Mouse (Mus musculus): Measurements from ENCODE around the gene Cdc42bpg. TPM values are rescaled to one million over a fixed set of nuclear protein-coding genes. Genes with fewer than 3 reads are reported as not detected.

The Cdc42bpg gene
- polyA plus RNA-seq, 1 experiment from 2014 or later: 0.64 TPM

- Histone ChIP-seq H3K27ac (ENCODE audit: low read length) (no peak overlapping the region), H3K4me2 (ENCODE audit: low read depth, low read length) (no peak overlapping the region), H3K27me3 (ENCODE audit: control insufficient read depth, insufficient read depth, low read length) (no peaks in the 10 kb centered on the region), H3K4me3 (ENCODE audit: low read length) (no peak overlapping the region), H3K9me3 (replicated peaks; ENCODE audit: control insufficient read depth, low read length) (no peaks in the 10 kb centered on the region), H3K9ac (ENCODE audit: low read length) (no peak overlapping the region), H3K36me3 (ENCODE audit: control insufficient read depth, insufficient read depth) (no peaks in the 10 kb centered on the region), H3K4me1 (ENCODE audit: control insufficient read depth, insufficient read depth, low read length) (peaks cover 24% of the 10 kb centered on the region)
- 87% methylated on average over 13 of the region's 13 CpGs for WGBS
- no peak for ATAC-seq (replicated peaks; ENCODE audit: extremely low read depth, insufficient read depth, low FRiP score)
Observed at GRCm38 (mm10) chr19:6273998-6274608, 32.2 kb upstream of the Cdc42bpg start.

DNA sequence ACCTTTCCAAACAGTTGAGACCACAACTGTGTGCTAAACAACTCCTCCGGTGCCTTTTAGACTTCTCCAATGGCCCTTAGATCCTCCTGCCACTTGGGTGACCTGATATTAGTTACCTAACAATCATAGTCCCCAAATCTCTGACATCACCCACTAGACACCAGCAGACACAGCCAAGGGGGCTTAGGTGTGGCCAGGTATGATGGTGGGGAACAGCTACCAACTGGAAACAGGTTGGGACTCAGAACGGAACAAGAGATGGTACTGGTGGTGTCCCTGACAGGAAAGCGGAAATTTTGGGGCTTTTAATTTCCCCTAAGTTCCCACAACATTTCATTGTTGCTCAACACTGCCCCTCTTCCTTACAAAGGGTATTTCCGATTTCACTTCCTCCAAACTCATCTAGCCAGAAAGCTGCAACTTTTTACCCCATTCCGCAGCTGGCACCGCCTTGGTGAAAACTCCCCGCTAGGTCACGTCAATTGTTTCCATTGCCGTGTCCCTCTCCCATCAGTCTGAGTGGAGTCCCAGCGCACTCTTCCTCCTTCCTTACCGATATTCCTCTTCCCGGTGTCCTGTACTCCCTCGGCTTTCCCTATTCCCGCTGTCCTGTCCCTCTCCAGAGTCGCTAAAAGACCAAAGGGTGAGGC is 30.4 kb upstream of the Cdc42bpg start:
- Histone ChIP-seq H3K9ac (ENCODE audit: low read length) (peak overlapping the region; percentile 74), H3K27me3 (ENCODE audit: control insufficient read depth, insufficient read depth, low read length) (no peaks in the 10 kb centered on the region), H3K4me2 (ENCODE audit: low read depth, low read length) (peak overlapping the region; percentile 98), H3K4me3 (ENCODE audit: low read length) (peak overlapping the region; percentile 78), H3K9me3 (replicated peaks; ENCODE audit: control insufficient read depth, low read length) (no peaks in the 10 kb centered on the region), H3K27ac (ENCODE audit: low read length) (peak overlapping the region; percentile 82), H3K36me3 (ENCODE audit: control insufficient read depth, insufficient read depth) (peaks cover 3% of the 10 kb centered on the region; the same call in 1 of the 2 replicates), H3K4me1 (ENCODE audit: control insufficient read depth, insufficient read depth, low read length) (peaks cover 41% of the 10 kb centered on the region)
- WGBS: 13% methylated on average over 15 of the region's 15 CpGs
- peak; percentile 1; the same call in 1 of the 2 replicates for ATAC-seq (replicated peaks; ENCODE audit: extremely low read depth, insufficient read depth, low FRiP score)

- Histone ChIP-seq H3K27ac (ENCODE audit: low read length) (peak within 1 kb of the TSS; percentile 86), H3K4me2 (ENCODE audit: low read depth, low read length) (peak within 1 kb of the TSS; percentile 98), H3K9me3 (replicated peaks; ENCODE audit: control insufficient read depth, low read length) (no peaks in the 10 kb centered on the region), H3K36me3 (ENCODE audit: control insufficient read depth, insufficient read depth) (peaks cover 10% of the 10 kb centered on the region), H3K4me3 (ENCODE audit: low read length) (peak within 1 kb of the TSS; percentile 78), H3K27me3 (ENCODE audit: control insufficient read depth, insufficient read depth, low read length) (no peaks in the 10 kb centered on the region), H3K9ac (ENCODE audit: low read length) (peak within 1 kb of the TSS; percentile 81), H3K4me1 (ENCODE audit: control insufficient read depth, insufficient read depth, low read length) (peaks cover 42% of the 10 kb centered on the region)
- ATAC-seq (replicated peaks; ENCODE audit: extremely low read depth, insufficient read depth, low FRiP score): peak; percentile 92
- under 1% methylated on average over 104 of the region's 106 CpGs for WGBS
Observed at GRCm38 (mm10) chr19:6276426-6277421, 29.5 kb upstream of the Cdc42bpg start, which contains the start of gene Ehd1. TSS of gene Ehd1 (plus strand) at chr19:6276725.

- Histone ChIP-seq H3K4me1 (ENCODE audit: control insufficient read depth, insufficient read depth, low read length) (peaks cover 42% of the 10 kb centered on the region), H3K36me3 (ENCODE audit: control insufficient read depth, insufficient read depth) (peaks cover 18% of the 10 kb centered on the region)
- WGBS: 5% methylated on average over 10 of the region's 10 CpGs
Observed at GRCm38 (mm10) chr19:6277661-6278438, 28.4 kb upstream of the Cdc42bpg start.

GRCm38 (mm10) chr19:6278439-6279073 is 27.7 kb upstream of the Cdc42bpg start:
- Histone ChIP-seq H3K27me3 (ENCODE audit: control insufficient read depth, insufficient read depth, low read length) (no peaks in the 10 kb centered on the region), H3K27ac (ENCODE audit: low read length) (peak overlapping the region; percentile 86), H3K9ac (ENCODE audit: low read length) (peak overlapping the region; percentile 81), H3K9me3 (replicated peaks; ENCODE audit: control insufficient read depth, low read length) (no peaks in the 10 kb centered on the region), H3K36me3 (ENCODE audit: control insufficient read depth, insufficient read depth) (peaks cover 20% of the 10 kb centered on the region), H3K4me3 (ENCODE audit: low read length) (peak overlapping the region; percentile 78), H3K4me1 (ENCODE audit: control insufficient read depth, insufficient read depth, low read length) (peaks cover 44% of the 10 kb centered on the region), H3K4me2 (ENCODE audit: low read depth, low read length) (peak overlapping the region; percentile 98)
- ATAC-seq (replicated peaks; ENCODE audit: extremely low read depth, insufficient read depth, low FRiP score): no peak
- WGBS: 23% methylated on average over 6 of the region's 6 CpGs

More at GRCm38 (mm10) chr19:6277661-6278438, 28.4 kb upstream of the Cdc42bpg start:
- ATAC-seq (replicated peaks; ENCODE audit: extremely low read depth, insufficient read depth, low FRiP score): peak; percentile 25; the same call in 1 of the 2 replicates
- Histone ChIP-seq H3K27ac (ENCODE audit: low read length) (peak overlapping the region; percentile 86), H3K27me3 (ENCODE audit: control insufficient read depth, insufficient read depth, low read length) (no peaks in the 10 kb centered on the region), H3K4me3 (ENCODE audit: low read length) (peak overlapping the region; percentile 78), H3K4me2 (ENCODE audit: low read depth, low read length) (peak overlapping the region; percentile 98), H3K9me3 (replicated peaks; ENCODE audit: control insufficient read depth, low read length) (no peaks in the 10 kb centered on the region), H3K9ac (ENCODE audit: low read length) (peak overlapping the region; percentile 81)

DNA sequence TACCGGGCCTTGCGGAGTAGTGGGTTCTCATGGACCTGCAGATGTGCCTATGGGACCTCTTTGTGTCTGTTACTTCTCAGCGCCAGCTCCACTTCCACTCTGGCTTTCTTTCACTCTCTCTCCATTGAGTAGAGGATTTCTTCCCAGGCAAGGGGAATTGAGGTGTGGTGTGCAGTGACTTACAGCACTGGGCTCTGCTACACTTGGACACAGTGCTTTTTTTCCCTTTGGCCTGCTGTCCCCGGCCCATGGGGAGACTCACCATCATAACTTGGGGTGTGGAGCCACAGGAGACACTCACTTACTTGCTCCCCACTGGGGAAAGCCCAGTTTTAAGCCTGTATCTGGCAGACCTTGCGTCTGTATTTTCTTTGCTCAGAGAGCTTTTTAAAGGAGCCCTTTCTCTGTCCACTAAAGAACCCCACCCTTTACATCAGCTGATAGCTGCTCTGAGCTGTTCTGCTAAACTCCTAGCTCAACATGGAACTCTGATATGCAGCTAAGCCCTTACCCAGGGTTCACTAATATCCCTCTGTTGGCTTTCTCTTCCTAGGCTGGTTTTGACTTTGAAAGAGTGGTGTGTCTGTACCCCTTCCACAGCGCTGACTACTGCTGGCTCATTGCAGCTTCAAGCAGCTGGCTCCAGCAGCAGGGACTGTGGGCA is 26.6 kb upstream of the Cdc42bpg start:
- Histone ChIP-seq H3K27ac (ENCODE audit: low read length) (peak overlapping the region; percentile 86; the same call in 1 of the 2 replicates), H3K4me1 (ENCODE audit: control insufficient read depth, insufficient read depth, low read length) (peaks cover 55% of the 10 kb centered on the region), H3K36me3 (ENCODE audit: control insufficient read depth, insufficient read depth) (peaks cover 25% of the 10 kb centered on the region), H3K9me3 (replicated peaks; ENCODE audit: control insufficient read depth, low read length) (no peaks in the 10 kb centered on the region), H3K27me3 (ENCODE audit: control insufficient read depth, insufficient read depth, low read length) (no peaks in the 10 kb centered on the region), H3K9ac (ENCODE audit: low read length) (peak overlapping the region; percentile 81), H3K4me3 (ENCODE audit: low read length) (peak overlapping the region; percentile 78), H3K4me2 (ENCODE audit: low read depth, low read length) (peak overlapping the region; percentile 98)
- WGBS: 80% methylated on average over 6 of the region's 6 CpGs
- ATAC-seq (replicated peaks; ENCODE audit: extremely low read depth, insufficient read depth, low FRiP score): no peak

- ATAC-seq (replicated peaks; ENCODE audit: extremely low read depth, insufficient read depth, low FRiP score): no peak
- peaks cover 25% of the 10 kb centered on the region for H3K36me3 ChIP-seq (ENCODE audit: control insufficient read depth, insufficient read depth)
- peaks cover 60% of the 10 kb centered on the region for H3K4me1 ChIP-seq (ENCODE audit: control insufficient read depth, insufficient read depth, low read length)
- WGBS: 81% methylated on average over 7 of the region's 7 CpGs
- H3K4me3 ChIP-seq (ENCODE audit: low read length): no peak overlapping the region
- no peaks in the 10 kb centered on the region for H3K27me3 ChIP-seq (ENCODE audit: control insufficient read depth, insufficient read depth, low read length)
- H3K27ac ChIP-seq (ENCODE audit: low read length): no peak overlapping the region
- H3K4me2 ChIP-seq (ENCODE audit: low read depth, low read length): no peak overlapping the region
- no peak overlapping the region for H3K9ac ChIP-seq (ENCODE audit: low read length)
- no peaks in the 10 kb centered on the region for H3K9me3 ChIP-seq (replicated peaks; ENCODE audit: control insufficient read depth, low read length)
Observed at GRCm38 (mm10) chr19:6280554-6280953, 25.7 kb upstream of the Cdc42bpg start.
